Mouse (Mus musculus): Measurements from ENCODE around the gene Keap1.
"Not testable (repeated sequence)": the region's sequence is repeated elsewhere in the genome, so short reads cannot be mapped to it uniquely, and the experiment has no call there.

The Keap1 gene

DNA sequence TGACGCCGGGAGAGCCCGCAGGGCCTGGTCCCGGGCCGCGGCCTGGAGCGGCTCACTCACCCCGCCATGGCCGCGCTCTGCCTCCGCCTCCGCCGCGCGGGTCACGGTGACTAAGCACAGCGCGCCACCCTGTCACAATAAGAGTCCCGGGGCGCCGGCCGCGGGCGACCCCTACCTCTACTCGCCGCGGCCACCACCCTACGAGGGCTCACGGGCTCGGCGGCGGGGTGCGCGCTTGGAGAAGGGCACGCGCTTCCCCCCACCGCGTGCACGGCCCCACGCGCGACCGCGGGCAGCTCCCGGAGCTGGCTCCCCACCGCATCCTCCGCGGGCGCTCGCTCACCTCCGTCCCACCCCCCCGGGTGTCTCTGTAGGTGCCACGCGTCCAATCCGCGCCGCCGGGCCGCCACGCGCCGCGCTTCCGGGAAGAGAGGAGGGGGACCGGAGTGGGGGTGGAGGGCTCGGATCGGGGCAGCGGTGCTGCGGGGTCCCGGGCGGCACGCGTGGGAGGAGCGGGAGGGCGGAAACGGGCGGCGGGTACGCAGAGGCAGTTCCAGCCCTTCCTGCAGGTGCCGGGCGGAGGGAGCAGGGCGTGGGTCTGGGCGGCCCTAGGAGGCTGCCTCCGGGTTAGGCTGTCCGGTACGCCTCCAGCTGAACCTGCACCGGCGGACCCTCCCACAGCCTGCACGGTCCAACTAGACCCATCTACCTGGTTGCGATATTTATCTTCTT, at the start of gene Keap1:
Keap1 (minus strand) TSS at position 629 of the 732 bp plus-strand sequence.
- peak; percentile 91 for DNase-seq

DNA sequence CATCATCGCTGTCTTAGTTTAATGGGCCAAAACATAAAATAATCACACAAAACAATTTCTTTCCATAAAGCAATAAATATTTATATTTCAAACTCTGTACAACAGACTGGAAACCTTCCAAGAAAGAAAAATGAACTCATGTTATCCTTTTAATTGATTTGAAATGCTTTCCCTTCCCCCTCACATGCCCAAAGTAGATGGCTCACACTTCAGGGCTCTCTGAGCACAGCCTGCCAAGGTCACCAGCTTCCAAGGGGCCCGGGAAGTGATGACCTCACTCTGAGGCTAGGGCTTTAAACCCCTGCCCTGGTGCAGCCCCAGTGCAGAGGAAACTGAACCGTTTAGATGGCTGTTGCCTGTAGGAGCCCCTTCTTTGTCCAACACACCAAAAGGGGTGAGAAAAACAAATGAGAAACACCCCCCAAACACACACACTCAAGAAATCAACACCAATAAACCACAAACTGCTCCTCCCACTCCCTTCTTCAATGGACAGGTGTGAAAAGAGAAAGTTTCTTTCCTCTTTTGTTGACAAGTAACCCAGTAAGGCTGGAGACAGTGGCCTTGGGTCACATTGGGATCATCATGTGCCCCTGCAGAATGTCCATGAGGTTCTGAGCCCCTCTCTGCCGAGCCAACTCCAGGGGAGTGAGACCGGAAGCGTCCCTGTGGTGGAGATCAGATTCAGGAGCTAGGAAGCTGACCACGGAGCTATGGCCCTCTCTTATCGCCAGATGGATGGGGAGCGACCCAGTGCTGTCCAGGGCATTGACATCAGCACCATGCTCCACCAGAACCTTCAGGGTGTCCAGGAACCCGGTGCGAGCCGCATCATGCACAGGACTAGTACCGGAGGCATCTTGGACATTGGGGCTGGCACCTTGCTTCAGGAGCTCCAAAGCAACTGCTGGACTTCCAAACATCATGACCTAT, 49.5 kb upstream of the Keap1 start:
- DNase-seq: peak; percentile 72

DNA sequence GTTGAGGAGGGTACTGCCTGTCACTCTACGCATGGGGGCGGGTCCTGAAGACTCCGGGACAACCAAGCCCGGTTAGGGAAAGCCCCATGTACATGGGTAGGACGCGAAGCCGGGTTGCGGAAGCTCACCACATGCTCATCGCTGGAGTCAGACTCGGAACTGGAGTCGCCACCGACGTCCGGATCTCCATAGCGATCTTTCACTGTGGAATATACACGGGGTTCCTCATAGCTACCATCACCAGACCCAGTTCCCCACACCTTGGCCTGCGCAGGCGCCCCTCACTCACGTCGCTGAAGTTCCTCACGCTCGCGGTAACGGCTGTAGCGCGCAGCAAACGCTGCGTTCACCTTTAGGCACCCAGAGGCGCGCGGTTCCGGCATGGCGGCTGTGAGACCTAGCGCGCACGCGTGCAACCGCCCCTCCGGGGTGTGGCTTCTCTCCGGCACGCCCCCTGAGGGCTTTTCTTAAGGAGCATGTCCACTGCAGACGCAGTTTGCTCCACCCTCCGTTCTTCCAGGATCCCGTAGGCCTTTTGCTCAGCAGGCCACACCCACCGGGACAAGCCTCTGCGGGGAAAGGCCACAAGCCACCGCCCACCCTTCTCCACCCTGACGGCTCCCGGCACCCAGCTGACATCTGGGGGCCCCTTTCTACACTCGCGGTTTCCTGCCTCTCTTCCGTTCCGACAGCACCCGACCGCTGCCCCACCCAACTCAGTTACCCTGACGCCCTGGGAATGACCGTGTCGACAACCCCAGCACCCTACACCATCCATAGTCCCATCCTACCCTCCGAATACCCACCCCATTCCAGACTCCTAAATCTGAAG, 48.6 kb upstream of the Keap1 start, which contains the start of gene Kri1:
Kri1 (minus strand) TSS at position 399 of the 832 bp plus-strand sequence.
- DNase-seq: peak; percentile 98

DNA sequence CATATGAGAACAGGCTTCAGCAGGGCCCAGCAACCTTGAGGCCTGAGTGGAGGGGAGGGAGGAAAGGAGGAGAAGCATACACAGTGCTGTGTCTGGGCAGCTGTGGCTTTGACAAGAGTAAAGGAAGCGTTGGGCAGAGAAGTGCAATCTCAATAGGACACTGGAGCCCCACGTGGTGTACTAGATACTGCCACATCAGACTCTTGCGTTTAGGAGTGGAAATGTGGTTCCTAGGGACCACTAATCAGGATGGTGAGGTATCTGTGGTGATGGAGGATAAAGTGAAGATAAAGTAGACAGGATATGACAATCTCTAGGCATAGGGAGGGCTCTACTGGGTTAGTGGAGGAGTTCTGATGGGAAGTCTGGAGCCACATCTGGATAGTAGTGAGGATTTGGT, 47.6 kb upstream of the Keap1 start:
- DNase-seq: peak; percentile 13

DNA sequence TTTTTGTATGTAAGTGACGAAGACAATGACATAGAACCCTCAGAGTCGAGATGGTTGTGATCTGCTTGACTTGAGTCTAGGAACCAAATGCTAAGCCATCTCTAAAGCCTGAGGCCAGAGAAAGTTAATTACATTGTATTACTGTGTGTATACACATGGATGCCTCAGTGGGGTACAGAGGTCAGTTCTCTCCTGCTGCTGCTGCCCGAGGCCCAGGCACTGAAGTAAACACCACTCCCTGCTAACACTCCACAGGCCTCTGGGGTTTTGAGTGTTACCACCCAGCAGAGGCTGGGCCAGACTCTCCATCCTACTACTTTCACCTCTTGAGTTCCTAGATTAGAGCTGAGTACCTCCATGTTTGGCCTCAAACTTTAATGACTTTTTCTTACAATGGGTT, 44.8 kb upstream of the Keap1 start:
- DNase-seq: no peak

DNA sequence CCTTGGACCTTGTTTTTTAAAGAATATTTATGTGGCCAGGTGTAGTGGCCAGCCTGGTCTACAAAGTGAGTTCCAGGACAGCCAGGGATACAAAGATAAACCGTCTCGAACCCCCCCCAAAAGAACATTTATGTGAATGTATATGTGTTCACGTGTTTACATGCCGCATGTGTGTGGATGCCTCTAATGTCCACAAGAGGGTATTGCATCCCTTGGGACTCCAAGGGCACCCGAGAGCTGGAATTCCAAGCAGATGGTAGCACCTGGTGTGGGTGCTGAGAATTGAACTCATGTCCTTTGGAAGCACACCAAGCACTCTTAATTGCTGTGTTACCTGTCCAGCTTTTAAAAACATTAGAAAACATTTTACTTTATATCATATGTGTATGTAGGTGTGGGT, 44.4 kb upstream of the Keap1 start:
- DNase-seq: no peak

DNA sequence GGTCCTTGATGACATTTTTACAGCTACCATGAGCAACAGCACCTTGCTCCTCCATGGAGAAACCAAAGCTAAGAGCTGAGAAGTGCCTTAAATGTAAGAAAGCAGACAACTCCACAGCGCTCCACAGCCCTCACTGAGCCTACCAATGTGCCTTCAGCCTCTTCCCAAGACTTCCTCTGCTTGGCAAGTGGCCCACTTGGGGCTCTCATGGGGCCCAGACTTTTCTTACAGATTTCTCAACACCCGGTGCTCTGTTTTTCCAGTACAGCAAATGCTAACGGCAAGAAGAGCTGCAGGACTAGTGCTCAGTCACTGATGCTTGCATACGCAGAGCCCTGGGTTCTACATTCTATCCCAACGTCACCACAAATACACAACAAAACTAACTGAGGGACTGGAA, 38.6 kb upstream of the Keap1 start:
- DNase-seq: no peak

DNA sequence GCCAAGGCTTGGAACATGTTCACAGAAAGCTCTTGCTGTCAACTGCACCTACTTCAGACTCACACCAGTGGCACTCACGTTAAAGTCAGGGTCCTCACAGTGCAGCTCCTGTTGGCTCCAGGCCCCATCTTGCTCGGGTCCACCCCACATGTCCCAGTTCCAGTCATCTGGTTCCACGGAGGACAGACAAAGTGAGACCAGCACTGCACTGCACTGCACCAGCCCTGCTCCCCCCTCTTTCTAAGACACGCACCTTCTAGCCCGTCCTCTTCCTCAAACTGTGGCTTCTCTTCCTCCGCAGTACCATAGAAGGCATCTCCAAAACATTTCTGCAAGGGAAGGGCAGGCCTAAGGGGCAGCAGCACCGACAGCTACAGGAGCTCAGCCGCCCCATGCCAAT, 37.1 kb upstream of the Keap1 start:
- DNase-seq: no peak

DNA sequence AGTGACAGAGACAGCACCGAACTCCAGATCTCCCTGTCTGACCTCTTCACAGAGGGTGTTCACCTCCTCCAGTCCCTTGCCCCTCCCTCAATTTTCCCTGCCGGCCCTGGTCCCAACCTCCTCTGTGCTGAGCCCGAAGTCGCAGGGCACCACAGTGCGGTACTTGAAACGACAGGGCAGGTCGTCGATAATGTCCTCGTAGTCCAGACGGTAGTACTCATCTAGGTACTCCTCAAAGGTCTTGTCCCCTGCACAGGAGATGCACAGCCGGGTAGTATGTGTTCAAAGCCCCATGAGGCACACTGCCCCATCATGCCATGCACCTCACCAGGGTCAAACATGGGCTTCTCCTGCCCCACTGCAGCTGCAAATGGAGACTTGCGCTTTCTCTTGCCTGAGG, 36.6 kb upstream of the Keap1 start:
- DNase-seq: no peak

DNA sequence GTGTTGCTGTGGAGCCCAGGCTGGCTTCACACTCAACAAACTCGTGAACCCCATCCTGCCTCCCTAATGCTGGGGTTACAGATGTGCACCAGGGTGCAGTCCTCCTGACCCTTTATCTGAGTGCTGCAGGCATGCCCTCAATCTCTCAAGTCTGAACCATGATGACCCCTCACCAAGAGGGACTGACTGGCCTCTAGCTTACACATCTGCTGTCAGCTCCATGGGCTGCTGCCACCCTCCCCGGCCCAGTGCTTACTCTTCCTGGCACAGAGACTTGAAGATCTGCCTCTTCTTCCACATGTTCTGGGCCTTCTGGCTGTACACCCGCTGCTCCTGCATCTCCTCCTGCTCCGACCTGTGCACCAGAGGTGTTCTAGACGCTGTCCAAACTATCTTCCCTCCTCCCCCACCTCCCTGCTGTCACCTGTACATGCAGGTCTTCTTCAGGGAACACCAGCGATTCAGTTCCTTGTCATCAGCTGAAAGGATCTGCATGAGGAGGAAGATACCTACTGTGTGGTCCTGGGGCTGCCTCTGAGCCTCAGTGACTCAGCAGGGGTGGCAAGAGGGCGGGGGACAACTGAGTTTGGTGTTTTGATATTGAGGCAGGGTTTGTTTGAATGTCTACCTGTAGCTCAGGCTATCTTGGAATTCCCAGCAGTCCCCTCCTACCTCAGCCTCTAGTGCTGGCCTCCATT, 36.0 kb upstream of the Keap1 start:
- no peak for DNase-seq

DNA sequence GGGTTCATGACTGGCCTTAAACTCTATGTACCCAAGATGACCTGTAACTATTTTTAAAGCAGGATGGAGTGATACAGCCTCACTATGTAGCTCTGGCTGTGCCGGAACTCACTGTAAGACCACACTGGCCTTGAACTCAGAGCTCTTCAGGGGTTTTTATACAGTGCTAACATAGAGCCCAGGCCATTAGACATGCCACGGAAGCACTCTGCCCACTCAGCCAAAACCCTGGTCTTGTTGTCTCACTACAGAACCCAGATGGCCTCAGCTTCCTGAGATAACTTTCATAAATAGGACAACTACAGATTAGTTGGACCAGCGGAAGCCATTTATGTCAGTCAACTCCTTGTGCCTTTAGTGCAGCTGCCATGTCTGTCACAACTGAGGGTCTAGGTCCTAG, 35.2 kb upstream of the Keap1 start:
- no peak for DNase-seq

DNA sequence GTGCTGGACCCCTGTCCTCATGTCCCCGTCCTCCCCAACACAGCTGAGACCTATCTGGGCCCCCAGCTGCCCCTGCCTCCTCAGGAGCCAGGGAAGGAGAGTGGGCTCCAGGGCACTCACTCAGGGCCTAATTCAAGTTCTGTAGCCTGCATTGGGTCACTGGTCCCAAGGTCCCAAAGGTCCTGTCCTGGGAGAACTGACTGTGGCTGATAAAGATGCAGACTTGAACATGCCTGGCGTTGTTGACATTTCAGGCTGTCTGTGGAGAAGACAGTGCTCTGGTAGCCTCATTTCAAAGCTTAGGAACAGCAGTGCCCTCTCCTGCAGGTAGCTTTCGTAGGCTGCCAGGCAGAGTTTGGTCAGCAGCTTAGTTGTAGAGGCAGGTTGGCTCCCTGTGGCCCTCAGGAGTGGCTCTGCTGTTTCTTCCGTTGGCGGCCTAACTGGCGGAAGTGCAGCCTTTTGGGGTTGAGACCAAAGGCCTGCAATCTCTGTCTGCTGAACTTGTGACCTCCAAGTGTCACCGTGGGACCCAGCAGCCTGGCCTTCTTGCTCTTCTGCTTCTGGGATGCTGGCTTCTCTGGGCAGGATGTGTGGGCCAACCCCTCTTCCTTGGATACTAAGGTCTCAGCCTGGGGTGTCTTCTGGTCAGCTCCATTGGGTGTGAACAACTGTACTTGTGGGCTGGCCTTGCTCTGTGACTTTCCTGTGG, 34.5 kb upstream of the Keap1 start:
- no peak for DNase-seq

DNA sequence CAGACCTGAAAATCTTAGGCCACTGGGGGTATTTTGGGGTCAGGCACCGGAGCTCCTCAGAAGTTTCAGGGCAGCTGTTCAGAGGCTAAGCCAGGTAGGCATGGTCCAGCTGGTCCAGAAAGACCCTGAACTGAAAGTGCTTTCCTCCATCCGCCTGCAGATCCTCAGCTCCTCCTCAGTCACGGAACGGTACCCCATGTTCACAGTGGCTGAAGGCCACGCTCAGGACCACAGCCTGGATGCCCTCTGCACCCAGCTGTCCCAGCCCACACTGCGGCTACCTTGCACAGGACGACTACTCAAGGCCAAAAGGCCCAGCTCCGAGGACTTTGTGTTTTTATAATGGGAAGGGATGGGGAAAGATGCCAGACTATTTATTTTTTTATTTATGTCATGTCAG, 33.9 kb upstream of the Keap1 start:
- DNase-seq: no peak

DNA sequence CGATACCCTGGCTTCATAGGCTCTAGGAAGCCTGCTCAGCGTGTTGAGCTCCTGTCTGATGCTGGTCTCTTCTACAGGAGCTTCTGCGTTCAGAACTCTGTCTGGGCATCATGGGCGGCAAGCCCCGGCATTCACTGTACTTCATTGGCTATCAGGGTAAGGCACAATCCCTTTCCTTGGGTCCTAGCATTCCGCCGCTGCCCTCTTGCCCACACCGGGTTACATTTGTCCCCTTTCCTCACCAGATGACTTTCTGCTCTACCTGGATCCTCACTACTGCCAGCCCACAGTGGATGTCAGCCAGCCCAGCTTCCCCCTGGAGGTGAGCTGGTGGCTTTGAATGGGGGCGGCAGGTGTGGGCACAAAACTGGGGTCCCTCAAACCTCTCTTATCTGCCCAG, 33.2 kb upstream of the Keap1 start:
- no peak for DNase-seq

DNA sequence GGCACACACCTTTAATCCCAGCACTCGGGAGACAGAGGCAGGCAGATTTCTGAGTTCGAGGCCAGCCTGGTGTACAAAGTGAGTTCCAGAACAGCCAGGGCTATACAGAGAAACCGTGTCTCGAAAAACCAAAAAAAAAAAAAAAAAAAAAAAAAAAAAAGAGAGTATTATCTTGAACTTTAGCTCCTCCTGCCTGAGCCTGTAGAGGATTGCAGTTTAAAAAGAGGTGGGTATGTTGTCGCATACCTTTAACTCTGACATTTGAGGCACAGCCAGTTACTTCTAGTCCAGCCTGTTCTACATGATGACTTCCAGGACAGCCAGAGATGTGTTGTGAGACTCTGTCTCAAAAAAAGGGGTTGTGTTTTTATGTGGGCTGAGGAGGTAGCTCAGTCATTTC, 30.4 kb upstream of the Keap1 start:
- not testable (repeated sequence) for DNase-seq

DNA sequence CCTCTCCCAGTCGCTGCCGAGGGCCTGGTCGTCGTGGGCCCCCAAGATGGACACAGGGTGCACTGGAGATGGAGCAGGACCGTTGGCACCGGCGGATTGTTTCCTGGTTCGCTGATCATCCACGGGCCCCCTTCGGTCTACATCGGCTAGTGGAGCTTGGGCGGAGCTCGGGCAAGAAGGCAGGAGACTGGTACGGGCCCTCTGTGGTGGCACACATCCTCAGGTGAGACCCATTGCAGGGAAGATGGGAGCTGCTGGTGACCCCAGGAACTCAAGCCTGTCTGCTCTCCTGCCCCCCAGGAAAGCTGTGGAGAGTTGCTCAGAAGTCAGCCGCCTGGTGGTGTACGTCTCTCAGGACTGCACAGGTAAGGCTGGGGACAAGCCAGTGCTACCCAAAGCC, 29.1 kb upstream of the Keap1 start:
- DNase-seq: no peak

DNA sequence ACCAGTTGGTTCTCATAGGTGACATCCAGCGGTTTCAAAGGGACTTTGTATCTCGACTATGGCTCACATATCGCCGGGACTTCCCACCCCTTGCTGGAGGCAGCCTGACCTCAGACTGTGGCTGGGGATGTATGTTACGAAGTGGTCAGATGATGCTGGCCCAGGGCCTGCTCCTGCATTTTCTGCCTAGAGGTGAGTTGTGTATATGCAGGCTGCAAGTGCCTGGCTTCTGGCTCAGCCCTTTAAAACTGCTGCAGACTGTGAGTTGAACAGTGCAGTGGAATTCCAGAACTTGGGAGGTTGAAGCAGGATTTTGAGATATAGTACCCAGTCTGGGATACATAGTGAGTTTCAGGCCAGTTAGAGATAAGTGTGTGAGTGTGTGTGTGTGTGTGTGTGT, 27.7 kb upstream of the Keap1 start:
- no peak for DNase-seq

DNA sequence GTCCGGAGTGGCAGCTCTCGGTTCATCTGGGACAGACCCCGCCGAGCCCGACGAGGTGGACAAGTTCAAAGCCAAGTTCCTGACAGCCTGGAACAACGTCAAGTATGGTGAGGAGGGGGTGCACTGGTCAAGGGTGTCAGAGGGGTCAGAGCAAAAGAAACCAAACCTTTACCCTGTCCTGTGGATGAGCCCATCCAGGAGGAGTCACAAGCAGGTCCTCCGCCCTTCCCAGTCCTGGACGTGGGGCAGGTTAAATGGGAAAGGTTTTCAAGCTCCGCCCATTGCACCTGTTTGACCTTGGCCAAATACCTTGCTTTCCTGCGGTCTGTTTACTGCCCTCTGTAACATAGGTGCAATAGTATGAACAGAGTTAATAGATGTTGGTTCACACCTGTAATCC, 26.4 kb upstream of the Keap1 start:
- no peak for DNase-seq

DNA sequence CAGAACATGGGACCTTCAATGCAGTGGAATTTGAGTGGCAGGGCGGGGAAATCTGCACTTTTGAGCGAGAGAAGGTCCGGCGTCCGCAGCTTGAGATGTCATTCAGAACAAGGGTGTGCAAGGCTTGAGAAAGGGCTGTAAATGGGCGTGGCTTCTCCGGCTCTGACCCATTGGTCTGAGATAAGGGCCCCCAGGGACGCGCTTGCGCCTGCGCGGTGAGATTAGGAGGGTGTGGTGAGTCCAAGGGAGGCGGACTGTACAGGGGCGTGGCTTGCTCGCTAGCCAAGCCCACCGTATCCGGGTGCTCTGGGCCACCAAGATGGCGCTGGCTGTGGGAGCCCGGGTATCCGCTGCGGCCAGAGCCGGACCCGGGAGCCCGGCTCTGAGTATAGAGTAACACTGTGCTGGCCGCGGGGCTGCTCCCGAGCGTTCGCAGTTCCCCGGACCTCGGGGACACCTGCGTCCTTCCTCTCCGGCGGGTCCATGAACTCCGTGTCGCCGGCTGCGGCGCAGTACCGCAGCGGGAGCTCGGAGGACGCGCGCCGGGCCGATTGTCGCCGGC, 25.9 kb upstream of the Keap1 start, which contains the start of gene Atg4d:
Atg4d (plus strand) TSS at position 294 of the 562 bp plus-strand sequence.
- peak; percentile 96 for DNase-seq

DNA sequence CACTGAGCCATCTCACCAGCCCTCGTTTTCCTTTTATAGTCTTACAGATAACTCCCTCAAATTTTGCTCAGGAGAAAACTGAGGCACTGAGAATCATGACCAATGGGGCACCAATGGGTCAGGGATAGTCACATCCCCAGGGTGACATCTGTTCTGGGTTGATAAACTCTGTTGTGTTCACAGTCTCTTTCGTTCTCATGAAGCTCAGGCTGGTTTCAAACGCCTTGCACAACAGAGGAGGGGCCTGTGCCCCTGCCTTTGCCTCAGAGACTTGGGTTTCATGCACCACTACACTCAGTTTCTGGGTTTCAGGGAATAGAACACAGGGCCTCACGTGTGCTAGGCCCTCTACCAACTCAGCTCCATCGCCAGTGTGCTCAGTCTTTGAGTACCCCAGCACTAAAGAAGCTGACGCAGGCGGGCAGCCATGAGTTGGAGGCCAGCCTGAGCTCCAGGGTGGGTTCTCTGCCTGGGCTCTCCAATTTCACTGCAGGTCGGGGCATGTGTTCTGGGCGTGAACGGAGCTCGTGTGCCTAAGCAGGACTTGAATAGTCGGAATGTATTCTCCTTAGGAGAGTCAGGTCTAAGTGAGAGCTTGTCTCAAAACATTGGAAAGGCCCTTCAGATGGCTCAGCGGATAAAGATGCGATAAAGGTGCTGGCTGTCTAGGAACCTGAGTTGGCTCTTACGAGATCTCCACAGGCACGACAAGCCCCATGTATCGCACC, 25.3 kb upstream of the Keap1 start:
- no peak for DNase-seq

DNA sequence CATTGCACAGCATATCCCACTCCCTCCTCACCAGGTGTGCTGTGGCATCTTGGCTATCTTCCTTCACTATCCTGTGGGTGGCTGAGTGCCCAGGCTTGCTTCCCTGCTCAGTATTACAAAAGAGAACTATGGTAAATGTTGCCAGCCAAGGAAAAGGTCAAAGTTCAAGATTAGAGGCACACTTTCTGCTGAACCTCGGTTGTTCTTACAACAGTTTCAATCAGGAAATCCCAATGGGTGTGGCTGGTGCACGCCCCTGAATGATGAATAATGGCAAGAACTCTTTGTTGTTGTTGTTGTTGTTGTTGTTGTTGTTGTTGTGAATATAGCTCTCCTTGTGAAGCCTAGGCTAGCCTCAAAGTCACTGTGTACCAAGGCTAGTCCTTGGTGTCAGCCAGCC, 22.7 kb upstream of the Keap1 start:
- DNase-seq: no peak
